Mouse (Mus musculus) kidney, embryonic 15.5 days (tissue): ENCODE measurements around the gene Khk. TPM values are rescaled to one million over a fixed set of nuclear protein-coding genes. Genes with fewer than 3 reads are reported as not detected.
A peak's percentile ranks its signal among the peaks of the same experiment; 100 is the strongest.

Experiments
- ATAC-seq: fragments of 200-750 bp; cut with Nextera tagmentation; replicated peaks from 2 replicates; pipeline ENCODE4 v1.8.0; 2017; ENCODE audit warnings: moderate TSS enrichment; ENCODE audit not compliant: low FRiP score
- H3K27ac ChIP-seq: fragments of 300-500 bp; sonication (generic); 2 replicates; pipeline ENCODE4 v1.5.1; 2015; ENCODE audit warnings: mild to moderate bottlenecking, inconsistent platforms
- H3K27me3 ChIP-seq: fragments of 300-500 bp; sonication (generic); 2 replicates; pipeline ENCODE4 v1.6.1; 2015; ENCODE audit warnings: inconsistent platforms
- H3K36me3 ChIP-seq: fragments of 300-500 bp; sonication (generic); 2 replicates; pipeline ENCODE4 v1.6.1; 2015; ENCODE audit warnings: inconsistent platforms
- H3K4me1 ChIP-seq: fragments of 300-500 bp; sonication (generic); 2 replicates; pipeline ENCODE4 v1.6.1; 2015; ENCODE audit warnings: inconsistent platforms
- H3K4me2 ChIP-seq: fragments of 300-500 bp; sonication (generic); 2 replicates; pipeline ENCODE4 v1.6.1; 2015; ENCODE audit warnings: moderate library complexity, mild to moderate bottlenecking, inconsistent platforms
- H3K4me3 ChIP-seq: fragments of 300-500 bp; sonication (generic); replicated peaks from 2 replicates; pipeline ENCODE4 v1.5.1; 2015; ENCODE audit warnings: mild to moderate bottlenecking, inconsistent platforms
- H3K9ac ChIP-seq: fragments of 300-500 bp; sonication (generic); 2 replicates; pipeline ENCODE4 v1.6.1; 2015; ENCODE audit warnings: mild to moderate bottlenecking, inconsistent platforms
- H3K9me3 ChIP-seq: fragments of 300-500 bp; sonication (generic); replicated peaks from 2 replicates; pipeline ENCODE4 v1.6.1; 2016; ENCODE audit warnings: inconsistent platforms
- WGBS: fragments of 180-500 bp; shearing (Covaris S2); methylation state at CpG from one replicate; pipeline ENCODE4 v1.1.7; 2015; ENCODE audit warnings: mixed read lengths; 5-methylcytosine and 5-hydroxymethylcytosine counted together
- polyA plus RNA-seq: library from polyadenylated mRNA; unstranded; fragments of >200 nt; fragmentation: Nextera tagmentation; extraction: Ambion mirVana; gene quantifications from 2 replicates; pipeline ENCODE4 v1.2.1, GENCODE M21; 2015

The Khk gene
- polyA plus RNA-seq, 1 experiment from 2014 or later, result 29.7 TPM

- Histone ChIP-seq H3K4me1 (peaks cover 31% of the 10 kb centered on the region), H3K4me3 (no peak overlapping the region), H3K27ac (no peak overlapping the region), H3K36me3 (peaks cover 15% of the 10 kb centered on the region), H3K9ac (no peak overlapping the region), H3K27me3 (no peaks in the 10 kb centered on the region), H3K9me3 (no peaks in the 10 kb centered on the region), H3K4me2 (no peak overlapping the region)
- WGBS, result 90% methylated on average over 5 of the region's 5 CpGs
- ATAC-seq, result no peak
Measured at GRCm38 (mm10) chr5:30925217-30925616, 4.0 kb downstream of the Khk start.

GRCm38 (mm10) chr5:30926073-30926472 lies 4.8 kb downstream of the Khk start:
- H3K9me3 ChIP-seq, result no peaks in the 10 kb centered on the region
- peaks cover 7% of the 10 kb centered on the region; the same call in 1 of the 2 replicates for H3K36me3 ChIP-seq
- H3K4me1 ChIP-seq, result peaks cover 23% of the 10 kb centered on the region
- H3K27ac ChIP-seq, result no peak overlapping the region
- H3K4me2 ChIP-seq, result no peak overlapping the region
- no peak for ATAC-seq
- H3K4me3 ChIP-seq, result no peak overlapping the region
- no peak overlapping the region for H3K9ac ChIP-seq
- WGBS, result 83% methylated on average over 2 of the region's 2 CpGs
- H3K27me3 ChIP-seq, result no peaks in the 10 kb centered on the region

GRCm38 (mm10) chr5:30927945-30928529 lies 6.8 kb downstream of the Khk start:
- ATAC-seq, result no peak
- no peak overlapping the region for H3K4me3 ChIP-seq
- 41% methylated on average over 7 of the region's 7 CpGs for WGBS

GRCm38 (mm10) chr5:30930121-30930520 lies 8.9 kb downstream of the Khk start:
- WGBS, result 43% methylated on average over 4 of the region's 4 CpGs
- no peak overlapping the region for H3K9ac ChIP-seq
- H3K36me3 ChIP-seq, result 0 out of 2 replicates have a peak, but pooled peaks cover 3% of the 10 kb centered on the region
- no peak overlapping the region for H3K27ac ChIP-seq
- H3K4me1 ChIP-seq, result peaks cover 4% of the 10 kb centered on the region; the same call in 1 of the 2 replicates
- no peak overlapping the region for H3K4me2 ChIP-seq
- H3K27me3 ChIP-seq, result no peaks in the 10 kb centered on the region
- no peak overlapping the region for H3K4me3 ChIP-seq
- no peaks in the 10 kb centered on the region for H3K9me3 ChIP-seq
- no peak for ATAC-seq

More at GRCm38 (mm10) chr5:30927945-30928529, 6.8 kb downstream of the Khk start:
- Histone ChIP-seq H3K27ac (no peak overlapping the region), H3K4me1 (peaks cover 5% of the 10 kb centered on the region), H3K9ac (no peak overlapping the region), H3K36me3 (0 out of 2 replicates have a peak, but pooled peaks cover 6% of the 10 kb centered on the region), H3K4me2 (peak overlapping the region; percentile 41), H3K9me3 (no peaks in the 10 kb centered on the region), H3K27me3 (no peaks in the 10 kb centered on the region)

- WGBS, result 81% methylated on average over 6 of the region's 6 CpGs
- H3K27me3 ChIP-seq, result no peaks in the 10 kb centered on the region
- ATAC-seq, result no peak
Measured at GRCm38 (mm10) chr5:30930846-30931245, 9.6 kb downstream of the Khk start.

GRCm38 (mm10) chr5:30931378-30931777 lies 10.1 kb downstream of the Khk start:
- no peak overlapping the region for H3K4me3 ChIP-seq
- no peaks in the 10 kb centered on the region for H3K27me3 ChIP-seq
- H3K4me1 ChIP-seq, result peaks cover 4% of the 10 kb centered on the region; the same call in 1 of the 2 replicates
- no peaks in the 10 kb centered on the region for H3K36me3 ChIP-seq
- no peak overlapping the region for H3K27ac ChIP-seq
- 91% methylated on average over 4 of the region's 4 CpGs for WGBS
- no peak for ATAC-seq
- H3K9me3 ChIP-seq, result no peaks in the 10 kb centered on the region
- no peak overlapping the region for H3K4me2 ChIP-seq
- no peak overlapping the region for H3K9ac ChIP-seq

More at GRCm38 (mm10) chr5:30930846-30931245, 9.6 kb downstream of the Khk start:
- no peak overlapping the region for H3K4me3 ChIP-seq
- no peak overlapping the region for H3K4me2 ChIP-seq
- peaks cover 4% of the 10 kb centered on the region; the same call in 1 of the 2 replicates for H3K4me1 ChIP-seq
- no peak overlapping the region for H3K9ac ChIP-seq
- no peaks in the 10 kb centered on the region for H3K9me3 ChIP-seq
- H3K27ac ChIP-seq, result no peak overlapping the region
- H3K36me3 ChIP-seq, result no peaks in the 10 kb centered on the region

GRCm38 (mm10) chr5:30933705-30934104 lies 12.5 kb downstream of the Khk start:
- H3K9ac ChIP-seq, result no peak overlapping the region
- no peaks in the 10 kb centered on the region for H3K27me3 ChIP-seq
- no peak overlapping the region for H3K4me3 ChIP-seq
- H3K4me1 ChIP-seq, result no peaks in the 10 kb centered on the region
- no peak for ATAC-seq
- WGBS, result 67% methylated on average over 5 of the region's 5 CpGs
- H3K36me3 ChIP-seq, result no peaks in the 10 kb centered on the region
- H3K4me2 ChIP-seq, result no peak overlapping the region
- no peak overlapping the region for H3K27ac ChIP-seq
- H3K9me3 ChIP-seq, result no peaks in the 10 kb centered on the region

- H3K4me2 ChIP-seq, result no peak overlapping the region
- no peaks in the 10 kb centered on the region for H3K27me3 ChIP-seq
- no peaks in the 10 kb centered on the region for H3K9me3 ChIP-seq
- no peaks in the 10 kb centered on the region for H3K36me3 ChIP-seq
- no peak overlapping the region for H3K27ac ChIP-seq
- H3K9ac ChIP-seq, result no peak overlapping the region
- no peak overlapping the region for H3K4me3 ChIP-seq
- 89% methylated on average over 5 of the region's 5 CpGs for WGBS
- ATAC-seq, result no peak
- no peaks in the 10 kb centered on the region for H3K4me1 ChIP-seq
Measured at GRCm38 (mm10) chr5:30934725-30935461, 13.7 kb downstream of the Khk start.

- 96% methylated on average over 2 of the region's 2 CpGs for WGBS
- no peaks in the 10 kb centered on the region for H3K36me3 ChIP-seq
- H3K4me1 ChIP-seq, result peaks cover 11% of the 10 kb centered on the region
- H3K4me2 ChIP-seq, result no peak overlapping the region
- no peak overlapping the region for H3K4me3 ChIP-seq
- no peak overlapping the region for H3K9ac ChIP-seq
- no peak for ATAC-seq
- H3K27ac ChIP-seq, result no peak overlapping the region
- no peaks in the 10 kb centered on the region for H3K9me3 ChIP-seq
- peaks cover 8% of the 10 kb centered on the region; the same call in 1 of the 2 replicates for H3K27me3 ChIP-seq
Measured at GRCm38 (mm10) chr5:30943004-30943403, 21.8 kb downstream of the Khk start.

- H3K9ac ChIP-seq, result no peak overlapping the region
- 90% methylated on average over 6 of the region's 6 CpGs for WGBS
- peaks cover 8% of the 10 kb centered on the region; the same call in 1 of the 2 replicates for H3K27me3 ChIP-seq
- H3K27ac ChIP-seq, result no peak overlapping the region
- H3K4me3 ChIP-seq, result no peak overlapping the region
- 0 out of 2 replicates have a peak overlapping the region, but pooled peaks have one; percentile 90 for H3K4me2 ChIP-seq
- peaks cover 20% of the 10 kb centered on the region for H3K4me1 ChIP-seq
- no peaks in the 10 kb centered on the region for H3K36me3 ChIP-seq
- no peaks in the 10 kb centered on the region for H3K9me3 ChIP-seq
- no peak for ATAC-seq
Measured at GRCm38 (mm10) chr5:30944344-30944743, 23.1 kb downstream of the Khk start.

- no peaks in the 10 kb centered on the region for H3K36me3 ChIP-seq
- peak within 1 kb of the TSS; percentile 50 for H3K9ac ChIP-seq
- H3K27me3 ChIP-seq, result peaks cover 8% of the 10 kb centered on the region; the same call in 1 of the 2 replicates
- H3K4me2 ChIP-seq, result peak within 1 kb of the TSS; percentile 90
- no peak within 1 kb of the TSS for H3K27ac ChIP-seq
- WGBS, result 5% methylated on average over 44 of the region's 44 CpGs
- no peaks in the 10 kb centered on the region for H3K9me3 ChIP-seq
- peak; percentile 68 for ATAC-seq
- H3K4me1 ChIP-seq, result peaks cover 26% of the 10 kb centered on the region
- peak within 1 kb of the TSS; percentile 52 for H3K4me3 ChIP-seq
Measured at GRCm38 (mm10) chr5:30944956-30945781, 23.9 kb downstream of the Khk start, which contains the start of gene Cgref1. TSS of gene Cgref1 (minus strand) at chr5:30945591.
